Mouse (Mus musculus) myocyte (in vitro differentiated cells): ENCODE measurements around the gene Gal3st2c. TPM values are rescaled to one million over a fixed set of nuclear protein-coding genes. Genes with fewer than 3 reads are reported as not detected.
"Not testable (repeated sequence)": the region's sequence is repeated elsewhere in the genome, so short reads cannot be mapped to it uniquely, and the experiment has no call there.

Experiments
- H3K27me3 ChIP-seq: one replicate; pipeline ENCODE4 v1.6.1; 2011; ENCODE audit not compliant: control insufficient read depth, insufficient read depth, insufficient read length
- H3K36me3 ChIP-seq: one replicate; pipeline ENCODE4 v1.6.1; 2011; ENCODE audit not compliant: control insufficient read depth, insufficient read depth
- H3K4me2 ChIP-seq: one replicate; pipeline ENCODE4 v1.6.1; 2011; ENCODE audit warnings: low read depth, control low read depth
- H3K4me3 ChIP-seq: one replicate; pipeline ENCODE4 v1.5.1; 2011; ENCODE audit warnings: mild to moderate bottlenecking, control low read depth, moderate library complexity
- H3K79me2 ChIP-seq: one replicate; pipeline ENCODE4 v1.6.1; 2011; ENCODE audit not compliant: control insufficient read depth, insufficient read depth
- H3ac ChIP-seq: one replicate; pipeline ENCODE4 v1.6.1; 2011; ENCODE audit not compliant: control insufficient read depth, insufficient read length
- CEBPB ChIP-seq: IDR thresholded peaks from 2 replicates; pipeline ENCODE4 v1.6.1; 2011; ENCODE audit warnings: mild to moderate bottlenecking, moderate library complexity; ENCODE audit not compliant: poor library complexity, insufficient read depth, severe bottlenecking
- E2F4 ChIP-seq: IDR thresholded peaks from one replicate; pipeline ENCODE4 v1.6.1; 2011; ENCODE audit warnings: mild to moderate bottlenecking, control low read depth, moderate library complexity; ENCODE audit not compliant: insufficient read depth
- MAX ChIP-seq: IDR thresholded peaks from one replicate; pipeline ENCODE4 v1.6.1; 2011; ENCODE audit warnings: low read depth, mild to moderate bottlenecking, control low read depth
- MYOD1 ChIP-seq, 3 experiments: IDR thresholded peaks; one replicate each; pipeline ENCODE4 v1.6.1; 2011; ENCODE audit warnings: control low read depth in 2 of 3, low read depth in 2 of 3, mild to moderate bottlenecking in 2 of 3, moderate library complexity in 1 of 3; ENCODE audit not compliant: insufficient read length in 2 of 3, control insufficient read depth in 1 of 3
- MYOG ChIP-seq, 3 experiments: IDR thresholded peaks; one replicate each; pipeline ENCODE4 v1.6.1; 2011; ENCODE audit warnings: control low read depth in 2 of 3, low read depth in 2 of 3, mild to moderate bottlenecking in 2 of 3; ENCODE audit not compliant: insufficient read length in 2 of 3, control insufficient read depth in 1 of 3, insufficient read depth in 1 of 3
- POLR2A ChIP-seq: IDR thresholded peaks from one replicate; pipeline ENCODE4 v1.6.1; 2011; ENCODE audit warnings: low read depth, mild to moderate bottlenecking, control low read depth, moderate library complexity; ENCODE audit not compliant: insufficient read length
- POLR2AphosphoS2 ChIP-seq: IDR thresholded peaks from one replicate; pipeline ENCODE4 v1.6.1; 2011; ENCODE audit warnings: low read depth, control low read depth; ENCODE audit not compliant: insufficient read length
- REST ChIP-seq: IDR thresholded peaks from one replicate; pipeline ENCODE4 v1.6.1; 2011; ENCODE audit warnings: mild to moderate bottlenecking, control low read depth, moderate library complexity; ENCODE audit not compliant: insufficient read depth, insufficient read length
- SRF ChIP-seq: IDR thresholded peaks from one replicate; pipeline ENCODE4 v1.6.1; 2011; ENCODE audit warnings: low read depth; ENCODE audit not compliant: control insufficient read depth, insufficient read length
- TCF12 ChIP-seq: IDR thresholded peaks from one replicate; pipeline ENCODE4 v1.6.1; 2011; ENCODE audit warnings: mild to moderate bottlenecking, control low read depth; ENCODE audit not compliant: poor library complexity, insufficient read depth, severe bottlenecking
- TCF3 ChIP-seq: IDR thresholded peaks from one replicate; pipeline ENCODE4 v1.6.1; 2011; ENCODE audit warnings: low read depth, control low read depth; ENCODE audit not compliant: insufficient read length
- USF1 ChIP-seq: IDR thresholded peaks from one replicate; pipeline ENCODE4 v1.6.1; 2011; ENCODE audit warnings: low read depth, mild to moderate bottlenecking, control low read depth, moderate library complexity
- polyA plus RNA-seq: library from polyadenylated mRNA; unstranded; fragments of >200 nt; fragmentation: generic; extraction: Trizol; gene quantifications from one replicate; pipeline ENCODE4 v1.2.1, GENCODE M21; 2012; ENCODE audit warnings: missing spikeins

The Gal3st2c gene
- polyA plus RNA-seq, 1 experiment: not detected

GRCm38 (mm10) chr1:94053530-94054216, 63.4 kb downstream of the Gal3st2c start:
- H3K27me3 ChIP-seq: peaks cover 9% of the 10 kb centered on the region
- no peak for TF ChIP-seq USF1
- TF ChIP-seq SRF: no peak
- no peak for TF ChIP-seq MAX
- no peak for TF ChIP-seq MYOD1 (IDR thresholded peaks at IDR 0.05; ENCODE audit: control insufficient read depth in 1 of 3, insufficient read length in 2 of 3, low read depth in 2 of 3)
- TF ChIP-seq POLR2AphosphoS2: no peak
- no peak for TF ChIP-seq MYOG (IDR thresholded peaks at IDR 0.05; ENCODE audit: control insufficient read depth in 1 of 3, insufficient read depth in 1 of 3, insufficient read length in 2 of 3, low read depth in 2 of 3)
- no peak for TF ChIP-seq POLR2A
- TF ChIP-seq TCF12: no peak
- TF ChIP-seq REST: no peak
- no peak for TF ChIP-seq CEBPB
- no peak for TF ChIP-seq TCF3
- no peak for TF ChIP-seq E2F4
- H3K4me2 ChIP-seq: no peak overlapping the region

GRCm38 (mm10) chr1:94054481-94054880, 64.2 kb downstream of the Gal3st2c start:
- Histone ChIP-seq H3K4me3 (no peak overlapping the region), H3K4me2 (no peak overlapping the region), H3K36me3 (no peaks in the 10 kb centered on the region), H3ac (no peak overlapping the region), H3K79me2 (no peaks in the 10 kb centered on the region), H3K27me3 (peaks cover 9% of the 10 kb centered on the region)
- TF ChIP-seq USF1 (no peak), POLR2A (no peak), SRF (no peak), CEBPB (no peak), MAX (no peak), POLR2AphosphoS2 (no peak), REST (no peak), MYOG (IDR thresholded peaks at IDR 0.05; ENCODE audit: control insufficient read depth in 1 of 3, insufficient read depth in 1 of 3, insufficient read length in 2 of 3, low read depth in 2 of 3) (no peak), TCF12 (no peak), MYOD1 (IDR thresholded peaks at IDR 0.05; ENCODE audit: control insufficient read depth in 1 of 3, insufficient read length in 2 of 3, low read depth in 2 of 3) (no peak), E2F4 (no peak)

More at GRCm38 (mm10) chr1:94053530-94054216, 63.4 kb downstream of the Gal3st2c start:
- no peak overlapping the region for H3ac ChIP-seq
- H3K36me3 ChIP-seq: no peaks in the 10 kb centered on the region
- no peaks in the 10 kb centered on the region for H3K79me2 ChIP-seq
- H3K4me3 ChIP-seq: no peak overlapping the region

- TF ChIP-seq TCF12: no peak
- no peak for TF ChIP-seq USF1
- TF ChIP-seq REST: no peak
- no peak for TF ChIP-seq E2F4
- no peak for TF ChIP-seq MAX
- no peak for TF ChIP-seq TCF3
- no peak for TF ChIP-seq MYOG (IDR thresholded peaks at IDR 0.05; ENCODE audit: control insufficient read depth in 1 of 3, insufficient read depth in 1 of 3, insufficient read length in 2 of 3, low read depth in 2 of 3)
- no peak for TF ChIP-seq MYOD1 (IDR thresholded peaks at IDR 0.05; ENCODE audit: control insufficient read depth in 1 of 3, insufficient read length in 2 of 3, low read depth in 2 of 3)
- TF ChIP-seq POLR2A: no peak
- no peak overlapping the region for H3ac ChIP-seq
- no peaks in the 10 kb centered on the region for H3K36me3 ChIP-seq
- H3K4me3 ChIP-seq: no peak overlapping the region
- no peaks in the 10 kb centered on the region for H3K79me2 ChIP-seq
- peaks cover 9% of the 10 kb centered on the region for H3K27me3 ChIP-seq
- H3K4me2 ChIP-seq: no peak overlapping the region
Measured at GRCm38 (mm10) chr1:94055966-94056365, 65.7 kb downstream of the Gal3st2c start.

GRCm38 (mm10) chr1:94057401-94057800, 67.1 kb downstream of the Gal3st2c start:
- no peaks in the 10 kb centered on the region for H3K36me3 ChIP-seq
- no peak overlapping the region for H3ac ChIP-seq
- H3K4me2 ChIP-seq: no peak overlapping the region
- no peak overlapping the region for H3K4me3 ChIP-seq
- peaks cover 6% of the 10 kb centered on the region for H3K27me3 ChIP-seq
- TF ChIP-seq TCF3 (no peak), SRF (no peak), MAX (no peak), CEBPB (no peak)
- H3K79me2 ChIP-seq: no peaks in the 10 kb centered on the region

GRCm38 (mm10) chr1:94058281-94058680, 68.0 kb downstream of the Gal3st2c start:
- H3K27me3 ChIP-seq, H3K4me2 ChIP-seq, H3K36me3 ChIP-seq, H3K4me3 ChIP-seq, H3ac ChIP-seq, H3K79me2 ChIP-seq: not testable (repeated sequence)

Other genes starting within 250 kb of the Gal3st2c start
- 49.9 TPM for gene Atg4b, start 239.0 kb upstream of the Gal3st2c start, polyA plus RNA-seq
- 52.9 TPM for gene Thap4, start 235.6 kb upstream of the Gal3st2c start, polyA plus RNA-seq
- gene Dtymk, start 188.6 kb upstream of the Gal3st2c start, polyA plus RNA-seq: 81.4 TPM
- gene Ing5, start 186.5 kb upstream of the Gal3st2c start, polyA plus RNA-seq: 3.3 TPM
- 7.6 TPM for gene D2hgdh, start 165.6 kb upstream of the Gal3st2c start, polyA plus RNA-seq
- gene Gal3st2, start 129.2 kb upstream of the Gal3st2c start, polyA plus RNA-seq: 0.14 TPM
- not detected for gene Gal3st2b, start 72.2 kb upstream of the Gal3st2c start, polyA plus RNA-seq
- gene Neu4, start 29.9 kb downstream of the Gal3st2c start, polyA plus RNA-seq: not detected
- not detected for gene Pdcd1, start 62.0 kb downstream of the Gal3st2c start, polyA plus RNA-seq